Mouse (Mus musculus) lung, postnatal 0 days (tissue): ENCODE data around the gene Cplx3.

Source experiments
- CTCF ChIP-seq: IDR thresholded peaks from 2 replicates; pipeline ENCODE4 v1.5.1; 2016; ENCODE audit warnings: antibody characterized with exemption, mild to moderate bottlenecking
- EP300 ChIP-seq: IDR thresholded peaks from 2 replicates; pipeline ENCODE4 v1.6.1; 2016; ENCODE audit warnings: antibody characterized with exemption, mild to moderate bottlenecking, control low read depth

DNA sequence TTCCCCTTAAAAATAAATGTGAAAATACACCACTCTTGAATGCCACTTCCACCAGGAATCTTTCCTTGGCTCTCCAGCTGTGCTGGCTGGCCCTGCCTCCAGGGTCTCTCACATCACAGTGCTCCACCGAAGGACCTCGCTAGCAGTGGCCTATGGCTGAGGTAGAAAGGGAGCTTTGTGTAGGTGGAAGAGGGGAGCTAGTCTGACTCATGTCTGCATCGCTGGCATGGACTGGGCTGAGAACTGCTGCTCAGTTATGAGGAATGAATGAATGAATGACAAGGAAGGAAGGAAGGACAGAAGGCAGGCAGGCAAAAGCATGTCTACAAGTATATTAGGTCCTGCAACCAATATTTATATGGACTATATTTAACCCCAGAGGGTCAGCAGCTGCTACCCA is 31.2 kb upstream of the Cplx3 start:
- TF ChIP-seq CTCF, result no peak
- no peak for TF ChIP-seq EP300
